Mouse (Mus musculus) G1E (cell line): ENCODE measurements around the gene Tns2.

Source experiments
- CTCF ChIP-seq: IDR thresholded peaks from 2 replicates; pipeline ENCODE4 v1.5.1; 2012; ENCODE audit warnings: low read depth, low read length, inconsistent platforms, mixed read lengths
- GATA1 ChIP-seq: IDR thresholded peaks from 2 replicates; pipeline ENCODE4 v1.6.1; 2012; ENCODE audit warnings: borderline replicate concordance, low read length, inconsistent platforms, mixed read lengths
- GATA2 ChIP-seq: IDR thresholded peaks from 2 replicates; pipeline ENCODE4 v1.6.1; 2012; ENCODE audit warnings: low read depth, low read length, inconsistent platforms, borderline replicate concordance
- POLR2AphosphoS5 ChIP-seq: IDR thresholded peaks from 2 replicates; pipeline ENCODE4 v1.6.1; 2012; ENCODE audit warnings: low read depth, low read length, inconsistent platforms; ENCODE audit not compliant: insufficient replicate concordance
- TAL1 ChIP-seq: conservative IDR thresholded peaks from 2 replicates; pipeline ENCODE4 v1.6.1; 2012; ENCODE audit warnings: low read depth, low read length, inconsistent platforms, mixed read lengths

DNA sequence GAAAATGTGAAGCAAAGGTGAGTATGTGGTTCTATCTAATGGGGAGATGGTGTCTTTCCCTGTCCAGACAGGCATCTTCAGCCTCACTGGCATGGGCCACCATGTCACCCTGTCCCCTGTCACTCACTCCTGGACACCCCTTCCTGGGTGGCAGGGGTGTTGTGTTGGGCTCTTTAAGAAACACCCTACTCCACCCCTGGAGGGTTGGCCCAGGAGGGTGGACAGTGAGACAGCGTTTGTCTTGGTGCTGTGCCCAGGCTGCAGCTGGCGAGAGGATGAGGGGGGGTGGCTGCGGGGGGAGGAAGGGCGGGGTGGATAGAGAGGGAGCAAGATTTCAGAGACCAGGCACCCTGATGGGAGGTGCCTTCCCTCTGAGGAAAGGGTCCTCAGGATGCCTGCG lies 5.1 kb downstream of the Tns2 start:
- TF ChIP-seq CTCF, result no peak
- TF ChIP-seq POLR2AphosphoS5, result no peak
- TF ChIP-seq TAL1, result no peak
- TF ChIP-seq GATA1, result no peak
- no peak for TF ChIP-seq GATA2
